Mouse (Mus musculus) testis, adult 2 months (tissue): Measurements from ENCODE around the gene Apobec2. TPM values are rescaled to one million over a fixed set of nuclear protein-coding genes. Genes with fewer than 3 reads are reported as not detected.

Experiments used
- H3K27ac ChIP-seq: fragments of 200-500 bp; 2 replicates; pipeline ENCODE4 v1.5.1; 2012; ENCODE audit warnings: low read depth, low read length; ENCODE audit not compliant: control insufficient read depth, insufficient read depth
- H3K27me3 ChIP-seq: fragments of 200-500 bp; 2 replicates; pipeline ENCODE4 v1.6.1; 2012; ENCODE audit warnings: mild to moderate bottlenecking, low read length, moderate library complexity; ENCODE audit not compliant: control insufficient read depth, insufficient read depth
- H3K36me3 ChIP-seq: fragments of 200-500 bp; 2 replicates; pipeline ENCODE4 v1.6.1; 2012; ENCODE audit warnings: mild to moderate bottlenecking, low read length; ENCODE audit not compliant: control insufficient read depth, insufficient read depth
- H3K4me1 ChIP-seq: fragments of 200-500 bp; 2 replicates; pipeline ENCODE4 v1.6.1; 2012; ENCODE audit warnings: low read length; ENCODE audit not compliant: control insufficient read depth, insufficient read depth
- H3K4me3 ChIP-seq: fragments of 200-500 bp; 2 replicates; pipeline ENCODE4 v1.5.1; 2012; ENCODE audit warnings: low read depth, mild to moderate bottlenecking, low read length, moderate library complexity, mixed read lengths; ENCODE audit not compliant: control insufficient read depth
- CTCF ChIP-seq: fragments of 200-500 bp; IDR thresholded peaks from 2 replicates; pipeline ENCODE4 v1.5.1; 2012; ENCODE audit warnings: low read depth, mild to moderate bottlenecking, inconsistent platforms, low read length, moderate library complexity; ENCODE audit not compliant: control insufficient read depth, insufficient read depth, insufficient replicate concordance
- POLR2A ChIP-seq: fragments of 200-500 bp; IDR thresholded peaks from 2 replicates; pipeline ENCODE4 v1.6.1; 2012; ENCODE audit warnings: low read depth, mild to moderate bottlenecking, inconsistent platforms, low read length, moderate library complexity; ENCODE audit not compliant: control insufficient read depth
- polyA plus RNA-seq: library from polyadenylated mRNA; depleted of rRNA; stranded (reverse); fragments of >200 nt; gene quantifications from 2 replicates; pipeline ENCODE4 v1.2.3, GENCODE M21; 2012

Gene Apobec2
- polyA plus RNA-seq, 1 experiment, result 0.41 TPM

GRCm38 (mm10) chr17:48451353-48451675 lies 18.6 kb upstream of the Apobec2 start, which contains the start of gene Tspo2:
Gene Tspo2, minus strand, starts transcription at chr17:48451522.
- TF ChIP-seq POLR2A, result no peak
- no peak for TF ChIP-seq CTCF
- Histone ChIP-seq H3K27me3 (no peaks in the 10 kb centered on the region), H3K36me3 (no peaks in the 10 kb centered on the region), H3K4me1 (no peaks in the 10 kb centered on the region; the same call in 1 of the 2 replicates), H3K27ac (no peak within 1 kb of the TSS), H3K4me3 (no peak within 1 kb of the TSS)

GRCm38 (mm10) chr17:48450666-48451352 lies 18.1 kb upstream of the Apobec2 start:
- Histone ChIP-seq H3K36me3 (no peaks in the 10 kb centered on the region), H3K4me1 (no peaks in the 10 kb centered on the region; the same call in 1 of the 2 replicates), H3K27me3 (no peaks in the 10 kb centered on the region), H3K27ac (no peak overlapping the region), H3K4me3 (no peak overlapping the region)
- TF ChIP-seq CTCF (no peak), POLR2A (no peak)

- H3K4me3 ChIP-seq, result no peak overlapping the region
- no peaks in the 10 kb centered on the region; the same call in 1 of the 2 replicates for H3K4me1 ChIP-seq
- H3K27ac ChIP-seq, result no peak overlapping the region
- H3K27me3 ChIP-seq, result no peaks in the 10 kb centered on the region
- TF ChIP-seq POLR2A (no peak), CTCF (no peak)
- H3K36me3 ChIP-seq, result no peaks in the 10 kb centered on the region
These were observed 14.9 kb upstream of the Apobec2 start for GRCm38 (mm10) chr17:48447675-48448074.

GRCm38 (mm10) chr17:48443542-48444145 lies 10.9 kb upstream of the Apobec2 start:
- no peak overlapping the region for H3K27ac ChIP-seq
- H3K36me3 ChIP-seq, result no peaks in the 10 kb centered on the region

GRCm38 (mm10) chr17:48442745-48443457 lies 10.2 kb upstream of the Apobec2 start:
- no peak overlapping the region for H3K4me3 ChIP-seq
- H3K4me1 ChIP-seq, result no peaks in the 10 kb centered on the region; the same call in 1 of the 2 replicates
- no peak for TF ChIP-seq CTCF
- no peak for TF ChIP-seq POLR2A
- H3K36me3 ChIP-seq, result no peaks in the 10 kb centered on the region
- no peak overlapping the region for H3K27ac ChIP-seq
- no peaks in the 10 kb centered on the region for H3K27me3 ChIP-seq

More at GRCm38 (mm10) chr17:48443542-48444145, 10.9 kb upstream of the Apobec2 start:
- Histone ChIP-seq H3K4me1 (no peaks in the 10 kb centered on the region; the same call in 1 of the 2 replicates), H3K4me3 (no peak overlapping the region), H3K27me3 (no peaks in the 10 kb centered on the region)
- no peak for TF ChIP-seq CTCF
- no peak for TF ChIP-seq POLR2A

- no peak overlapping the region for H3K27ac ChIP-seq
- no peaks in the 10 kb centered on the region for H3K27me3 ChIP-seq
- peaks cover 8% of the 10 kb centered on the region for H3K4me1 ChIP-seq
- H3K4me3 ChIP-seq, result no peak overlapping the region
- H3K36me3 ChIP-seq, result no peaks in the 10 kb centered on the region
- TF ChIP-seq POLR2A, result no peak
- no peak for TF ChIP-seq CTCF
These were observed 4.7 kb upstream of the Apobec2 start for GRCm38 (mm10) chr17:48437421-48437911.

GRCm38 (mm10) chr17:48436487-48436886 lies 3.8 kb upstream of the Apobec2 start:
- TF ChIP-seq CTCF, result no peak
- no peak for TF ChIP-seq POLR2A
- Histone ChIP-seq H3K27ac (no peak overlapping the region), H3K27me3 (no peaks in the 10 kb centered on the region), H3K4me3 (no peak overlapping the region), H3K4me1 (peaks cover 10% of the 10 kb centered on the region), H3K36me3 (no peaks in the 10 kb centered on the region)
